Mouse (Mus musculus) ES-E14 (cell line): ENCODE measurements around the gene Dnm2.

Experiments used
- HCFC1 ChIP-seq: IDR thresholded peaks from 2 replicates; pipeline ENCODE4 v1.6.1; 2012; ENCODE audit warnings: low read length, inconsistent platforms, borderline replicate concordance; ENCODE audit not compliant: insufficient read depth
- MAFK ChIP-seq: IDR thresholded peaks from 2 replicates; pipeline ENCODE4 v1.6.1; 2014; ENCODE audit warnings: mild to moderate bottlenecking, low read depth, low read length, inconsistent platforms; ENCODE audit not compliant: insufficient read depth
- ZC3H11A ChIP-seq: IDR thresholded peaks from 2 replicates; pipeline ENCODE4 v1.6.1; 2012; ENCODE audit warnings: low read depth, mild to moderate bottlenecking, inconsistent platforms, low read length, borderline replicate concordance

DNA sequence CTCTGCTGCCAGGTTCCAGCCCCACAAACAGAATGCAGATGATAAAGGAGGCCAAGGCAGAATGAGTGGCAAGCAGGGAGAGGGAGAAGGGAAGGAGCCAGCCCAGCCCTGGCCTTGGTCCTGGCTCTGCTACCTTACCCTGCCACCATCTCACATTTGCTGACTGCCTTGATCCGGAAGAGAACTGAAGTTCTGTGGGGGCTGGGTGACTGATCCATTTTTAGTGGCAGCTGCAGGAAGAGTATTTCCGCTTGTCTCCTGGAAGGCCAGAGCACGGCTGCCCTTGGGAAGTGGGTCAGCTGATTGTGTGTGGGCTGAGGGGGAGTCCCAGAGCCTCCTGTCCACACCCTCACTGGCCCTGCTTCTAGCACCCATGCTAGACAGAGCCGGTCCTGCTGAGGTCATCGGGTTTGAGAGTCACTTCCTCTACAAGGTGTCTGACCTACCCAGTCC, 38.5 kb downstream of the Dnm2 start:
- TF ChIP-seq HCFC1 (no peak), MAFK (0 out of 2 replicates have a peak, but pooled peaks have one; percentile 8), ZC3H11A (no peak)
